Mouse (Mus musculus) intestine, postnatal 0 days (tissue): ENCODE measurements around the gene Acaca. TPM values are rescaled to one million over a fixed set of nuclear protein-coding genes. Genes with fewer than 3 reads are reported as not detected.

Experiments
- ATAC-seq: fragments of 200-750 bp; cut with Nextera tagmentation; 2 replicates; pipeline ENCODE4 v1.8.0; 2017; ENCODE audit warnings: mild to moderate bottlenecking, moderate TSS enrichment, moderate library complexity
- H3K27ac ChIP-seq: fragments of 300-500 bp; sonication (generic); 2 replicates; pipeline ENCODE4 v1.5.1; 2014; ENCODE audit warnings: mild to moderate bottlenecking, low read depth, low read length, moderate library complexity
- H3K27me3 ChIP-seq: fragments of 300-500 bp; sonication (generic); replicated peaks from 2 replicates; pipeline ENCODE4 v1.6.1; 2014; ENCODE audit warnings: low read length, mixed read lengths; ENCODE audit not compliant: control insufficient read depth, insufficient read depth
- H3K36me3 ChIP-seq: fragments of 300-500 bp; sonication (generic); 2 replicates; pipeline ENCODE4 v1.6.1; 2014; ENCODE audit warnings: mild to moderate bottlenecking, moderate library complexity; ENCODE audit not compliant: control insufficient read depth, insufficient read depth
- H3K4me1 ChIP-seq: fragments of 300-500 bp; sonication (generic); replicated peaks from 2 replicates; pipeline ENCODE4 v1.6.1; 2014; ENCODE audit warnings: antibody characterized with exemption, low read length, mixed read lengths; ENCODE audit not compliant: control insufficient read depth, insufficient read depth
- H3K4me2 ChIP-seq: fragments of 300-500 bp; sonication (generic); replicated peaks from 2 replicates; pipeline ENCODE4 v1.6.1; 2014; ENCODE audit warnings: low read depth, mild to moderate bottlenecking, moderate library complexity
- H3K4me3 ChIP-seq: fragments of 300-500 bp; sonication (generic); 2 replicates; pipeline ENCODE4 v1.5.1; 2014; ENCODE audit warnings: low read depth, low read length
- H3K9ac ChIP-seq: fragments of 300-500 bp; sonication (generic); 2 replicates; pipeline ENCODE4 v1.6.1; 2014; ENCODE audit warnings: mild to moderate bottlenecking, low read depth, low read length
- H3K9me3 ChIP-seq: fragments of 300-500 bp; sonication (generic); 2 replicates; pipeline ENCODE4 v1.6.1; 2016; ENCODE audit warnings: mixed run types; ENCODE audit not compliant: control insufficient read depth
- CTCF ChIP-seq: sonication (generic); IDR thresholded peaks from 2 replicates; pipeline ENCODE4 v1.5.1; 2016; ENCODE audit warnings: low read depth, mild to moderate bottlenecking, control low read depth, antibody characterized with exemption, moderate library complexity
- WGBS: fragments of 180-500 bp; shearing (Covaris S2); extraction: QIAGEN DNeasy Blood & Tissue Kit; methylation state at CpG from one replicate; pipeline ENCODE4 v1.1.7; 2014; 5-methylcytosine and 5-hydroxymethylcytosine counted together
- polyA plus RNA-seq: library from polyadenylated mRNA; unstranded; fragments of >200 nt; fragmentation: Nextera tagmentation; extraction: Ambion mirVana; gene quantifications from 2 replicates; pipeline ENCODE4 v1.2.1, GENCODE M21; 2015

Acaca gene
- polyA plus RNA-seq, 1 experiment from 2014 or later = 2.5 TPM

GRCm38 (mm10) chr11:84426633-84426998, 297.1 kb downstream of the Acaca start:
- WGBS = 67% methylated on average over 5 of the region's 5 CpGs
- no peaks in the 10 kb centered on the region for H3K9me3 ChIP-seq
- no peaks in the 10 kb centered on the region for H3K4me1 ChIP-seq
- H3K4me3 ChIP-seq = no peak overlapping the region
- H3K4me2 ChIP-seq = peak overlapping the region; percentile 7; the same call in 1 of the 2 replicates
- ATAC-seq = no peak
- no peaks in the 10 kb centered on the region for H3K36me3 ChIP-seq
- no peak overlapping the region for H3K9ac ChIP-seq
- H3K27ac ChIP-seq = no peak overlapping the region
- TF ChIP-seq CTCF = no peak
- H3K27me3 ChIP-seq = no peaks in the 10 kb centered on the region

GRCm38 (mm10) chr11:84429581-84429980, 300.1 kb downstream of the Acaca start:
- no peaks in the 10 kb centered on the region for H3K4me1 ChIP-seq
- H3K4me2 ChIP-seq = no peak overlapping the region
- 0 out of 2 replicates have a peak, but pooled peaks cover under 1% of the 10 kb centered on the region for H3K36me3 ChIP-seq
- H3K9me3 ChIP-seq = no peaks in the 10 kb centered on the region
- TF ChIP-seq CTCF = peak; percentile 85
- no peak overlapping the region for H3K4me3 ChIP-seq
- ATAC-seq = no peak
- H3K27me3 ChIP-seq = no peaks in the 10 kb centered on the region
- 77% methylated on average over 1 of the region's 1 CpGs for WGBS
- no peak overlapping the region for H3K9ac ChIP-seq
- no peak overlapping the region for H3K27ac ChIP-seq

DNA sequence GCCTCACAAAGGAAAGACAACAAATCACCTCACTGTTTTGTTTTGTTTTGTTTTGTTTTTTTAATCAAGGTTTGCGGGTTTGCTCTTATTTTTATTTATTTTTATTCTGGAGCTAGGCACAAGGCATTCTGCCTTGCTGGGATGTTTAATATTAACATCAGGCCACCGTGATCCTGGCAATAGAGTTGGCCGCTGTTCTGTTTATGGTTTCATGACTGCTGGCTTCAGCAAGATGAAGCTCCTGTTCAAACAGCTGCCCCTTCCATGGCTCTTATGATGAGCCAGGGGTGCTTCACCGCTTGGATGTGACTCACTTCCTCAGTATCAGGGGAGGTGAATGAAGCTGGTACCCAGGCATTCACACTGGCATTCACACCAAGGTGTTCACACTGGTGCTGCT, 300.9 kb downstream of the Acaca start:
- 0 out of 2 replicates have a peak, but pooled peaks cover 4% of the 10 kb centered on the region for H3K36me3 ChIP-seq
- no peaks in the 10 kb centered on the region for H3K4me1 ChIP-seq
- no peak for ATAC-seq
- H3K27me3 ChIP-seq = no peaks in the 10 kb centered on the region
- no peak for TF ChIP-seq CTCF
- no peak overlapping the region for H3K4me2 ChIP-seq
- H3K9me3 ChIP-seq = no peaks in the 10 kb centered on the region
- H3K4me3 ChIP-seq = no peak overlapping the region
- H3K27ac ChIP-seq = no peak overlapping the region
- WGBS = 55% methylated on average over 4 of the region's 4 CpGs
- H3K9ac ChIP-seq = no peak overlapping the region

- H3K27me3 ChIP-seq = no peaks in the 10 kb centered on the region
- no peaks in the 10 kb centered on the region for H3K9me3 ChIP-seq
- no peak overlapping the region for H3K4me3 ChIP-seq
- ATAC-seq = no peak
- WGBS = 75% methylated on average over 6 of the region's 6 CpGs
- H3K36me3 ChIP-seq = 0 out of 2 replicates have a peak, but pooled peaks cover 4% of the 10 kb centered on the region
- H3K4me2 ChIP-seq = no peak overlapping the region
- H3K27ac ChIP-seq = no peak overlapping the region
- peak; percentile 55 for TF ChIP-seq CTCF
- no peak overlapping the region for H3K9ac ChIP-seq
- no peaks in the 10 kb centered on the region for H3K4me1 ChIP-seq
These were observed 305.4 kb downstream of the Acaca start for GRCm38 (mm10) chr11:84434879-84435278.

DNA sequence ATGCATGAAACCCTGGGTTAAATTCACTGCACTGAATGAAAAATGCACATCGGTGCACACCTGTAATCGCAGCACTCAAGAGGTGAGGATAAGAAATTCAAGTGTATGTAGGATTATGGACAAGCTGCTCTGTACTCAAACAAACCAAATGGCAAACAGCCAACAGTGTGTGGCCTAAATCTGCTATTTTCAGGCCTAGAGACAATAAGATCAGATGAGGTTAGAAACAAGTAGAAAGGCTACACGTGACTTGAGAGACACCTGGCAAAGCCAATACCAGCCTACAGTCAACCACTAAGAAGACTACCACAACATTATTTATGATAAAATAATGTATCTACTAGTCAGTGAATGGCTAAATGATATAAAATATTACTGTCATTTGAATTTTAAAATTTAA, 310.9 kb downstream of the Acaca start:
- H3K9me3 ChIP-seq = no peaks in the 10 kb centered on the region
- no peaks in the 10 kb centered on the region for H3K4me1 ChIP-seq
- TF ChIP-seq CTCF = no peak
- peaks cover 13% of the 10 kb centered on the region for H3K36me3 ChIP-seq
- no peak overlapping the region for H3K4me2 ChIP-seq
- no peak for ATAC-seq
- no peak overlapping the region for H3K4me3 ChIP-seq
- no peak overlapping the region for H3K9ac ChIP-seq
- WGBS = 92% methylated on average over 3 of the region's 3 CpGs
- no peak overlapping the region for H3K27ac ChIP-seq
- no peaks in the 10 kb centered on the region for H3K27me3 ChIP-seq

DNA sequence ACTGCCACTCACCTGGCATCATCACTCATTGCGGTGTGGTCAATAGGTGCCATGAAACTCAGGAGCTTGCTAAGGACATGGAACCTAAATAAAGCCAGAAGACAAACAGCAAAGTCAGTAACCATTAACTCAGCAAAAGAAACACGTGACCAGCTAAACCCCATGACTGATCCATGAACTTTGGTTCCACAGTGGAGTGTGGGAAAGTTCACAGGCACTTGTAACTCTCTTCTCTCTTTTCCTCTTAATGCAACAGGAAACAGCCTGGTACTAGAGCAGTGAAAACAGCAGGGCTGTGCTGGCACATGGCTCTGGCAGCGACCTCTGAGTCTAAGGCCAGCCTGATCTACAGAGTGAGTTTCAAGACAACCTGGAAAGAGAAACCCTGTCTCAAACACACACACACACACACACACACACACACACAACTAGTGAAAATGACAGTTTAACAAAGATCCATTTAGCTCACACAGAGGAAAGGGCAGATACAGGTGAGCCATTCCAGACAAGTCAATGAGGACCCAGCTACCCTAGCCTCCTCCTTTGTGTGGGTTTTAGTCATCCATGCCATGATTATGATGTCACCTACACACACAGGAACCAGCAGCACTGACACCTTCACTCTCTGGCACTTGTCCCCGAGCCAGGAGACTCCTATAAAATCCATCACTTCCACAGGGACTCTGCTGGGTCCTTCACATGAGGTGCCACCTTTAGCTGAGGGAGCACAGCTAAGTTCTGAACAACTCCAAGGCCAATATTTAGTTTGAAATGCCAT, 313.3 kb downstream of the Acaca start:
- Histone ChIP-seq H3K4me2 (peak overlapping the region; percentile 35; the same call in 1 of the 2 replicates), H3K4me3 (no peak overlapping the region), H3K27ac (peak overlapping the region; percentile 74), H3K36me3 (peaks cover 18% of the 10 kb centered on the region), H3K9me3 (no peaks in the 10 kb centered on the region), H3K27me3 (no peaks in the 10 kb centered on the region), H3K9ac (no peak overlapping the region), H3K4me1 (no peaks in the 10 kb centered on the region)
- ATAC-seq = peak; percentile 97
- TF ChIP-seq CTCF = no peak
- 45% methylated on average over 4 of the region's 4 CpGs for WGBS

Other genes starting within 250 kb of the Acaca start
- gene Ddx52, start 187.6 kb upstream of the Acaca start, polyA plus RNA-seq = 14.1 and 16.9 TPM in 2 replicates
- 6.0 and 7.4 TPM in 2 replicates for gene Synrg, start 165.2 kb upstream of the Acaca start, polyA plus RNA-seq
- 27.6 and 28.0 TPM in 2 replicates for gene Dusp14, start 60.4 kb upstream of the Acaca start, polyA plus RNA-seq
- gene Tada2a, start 72 bp upstream of the Acaca start, polyA plus RNA-seq = 8.3 and 9.8 TPM in 2 replicates
- 0.24 TPM in 1 of 2 replicates, not detected in the other for gene Gm11437, start 37.8 kb downstream of the Acaca start, polyA plus RNA-seq